Mouse (Mus musculus) lung, adult 2 months (tissue): ENCODE measurements around the gene Mgat4b.

Experiments used
- CTCF ChIP-seq: fragments of 200-500 bp; IDR thresholded peaks from 2 replicates; pipeline ENCODE4 v1.5.1; 2011; ENCODE audit warnings: mild to moderate bottlenecking, low read length, control low read depth; ENCODE audit not compliant: insufficient read depth
- POLR2A ChIP-seq: fragments of 200-500 bp; IDR thresholded peaks from 2 replicates; pipeline ENCODE4 v1.6.1; 2011; ENCODE audit warnings: low read depth, mild to moderate bottlenecking, control low read depth, low read length, borderline replicate concordance; ENCODE audit errors: extremely low read depth

DNA sequence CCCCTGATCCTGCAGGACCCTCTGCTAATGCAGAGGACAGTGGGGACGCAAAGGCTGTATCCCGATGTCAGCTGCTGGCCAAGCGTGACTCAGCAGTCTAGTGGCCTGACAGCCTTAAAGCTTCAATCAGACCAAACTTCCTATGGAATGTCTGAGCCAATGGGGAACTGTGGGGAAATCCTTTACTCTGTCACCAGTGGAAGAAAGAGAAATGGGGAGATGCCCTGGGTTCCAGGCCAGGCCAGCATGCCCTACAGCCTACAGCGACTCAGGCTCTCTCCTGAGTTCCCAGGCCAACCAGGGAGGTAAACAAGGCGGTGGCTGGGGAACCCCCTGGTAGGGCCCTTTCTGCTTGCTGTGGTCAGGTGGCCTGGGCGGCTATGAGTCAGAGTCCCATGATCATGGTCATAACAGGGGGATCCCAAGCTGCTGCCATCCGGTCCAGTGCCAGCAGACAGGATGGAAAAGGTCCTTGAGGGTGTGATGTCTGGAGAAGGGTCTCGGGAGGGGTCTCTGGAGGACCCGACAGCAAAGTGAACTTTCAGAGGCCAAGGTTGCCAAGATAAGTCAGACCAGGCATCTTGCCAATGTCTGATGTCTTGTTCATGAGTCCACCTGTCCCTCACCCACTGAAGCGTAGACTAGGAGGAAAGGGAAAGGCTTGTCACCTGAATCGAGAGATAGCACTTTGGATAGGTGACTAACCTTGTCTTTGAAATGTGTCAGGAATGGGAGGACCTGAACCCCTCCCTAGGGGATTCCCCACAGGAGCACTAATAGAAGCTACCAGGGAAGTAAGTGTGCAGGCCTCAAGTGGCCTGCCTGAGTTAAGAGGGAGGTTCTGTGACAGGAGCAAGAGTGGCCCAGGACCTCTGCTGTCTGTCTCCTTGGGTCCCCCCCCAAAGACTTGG, 2.4 kb downstream of the Mgat4b start:
- TF ChIP-seq POLR2A = peak; percentile 59; the same call in 1 of the 2 replicates
- no peak for TF ChIP-seq CTCF
